Mouse (Mus musculus) neural tube, postnatal 0 days (tissue): ENCODE data around the gene 2610301B20Rik. TPM values are rescaled to one million over a fixed set of nuclear protein-coding genes. Genes with fewer than 3 reads are reported as not detected.

ENCODE experiments used
- microRNA-seq: library from miRNA; unstranded; fragments of <30 nt; microRNA quantifications from one replicate; pipeline ENCODE4, GENCODE M21; 2016
- polyA plus RNA-seq: library from polyadenylated mRNA; unstranded; fragments of >200 nt; fragmentation: Nextera tagmentation; extraction: Ambion mirVana; gene quantifications from 2 replicates; pipeline ENCODE4 v1.2.1, GENCODE M21; 2015

The 2610301B20Rik gene
- 35.5 and 36.9 TPM in 2 replicates for polyA plus RNA-seq

GRCm38 (mm10) chr4:10873920-10874665 is at the start of gene 2610301B20Rik:
Gene 2610301B20Rik, plus strand, starts transcription at chr4:10874498.

Small RNAs within 50 kb of the gene (microRNA-seq; reads per million reads assigned to microRNA genes)
- gene Mir3471-1 (not detected), gene n-TSaga9 (2.0 reads per million)
